ENCODE assay signal across 8 mouse cellular contexts in genomic region chr19:7295071-7295658, GRCm38 (mm10). TPM values are rescaled to one million over a fixed set of nuclear protein-coding genes. Genes with fewer than 3 reads are reported as not detected.
A peak's percentile ranks its signal among the peaks of the same experiment; 100 is the strongest.
DNase-seq lines count a peak whose midpoint lies in the region; ATAC-seq and TF ChIP-seq lines count a peak whose summit lies in the region.

No protein-coding gene starts in this region.

- peak overlapping the region; percentile 19; the same call in 1 of the 2 replicates for H3K9ac ChIP-seq in kidney, embryonic 14.5 days (ENCODE audit: low read depth, low read length)

- intact Hi-C loops in gastrocnemius, adult 2 months (cut with DNase I): no loop called here

- no peak for DNase-seq in gastrocnemius, adult 2 months
- no peak for DNase-seq in gastrocnemius, postnatal 25 days
- peak; percentile 80 for DNase-seq in lung, postnatal 25 days (ENCODE audit: low spot score)
- peak; percentile 93 for DNase-seq in thymus, postnatal 14 days
- no peak for DNase-seq in frontal cortex, adult 2 months (ENCODE audit: extremely low spot score in 1 of 2, low spot score in 1 of 2)
- DNase-seq in layer of hippocampus, postnatal 36 days: no peak

- peak; percentile 29; the same call in 1 of the 2 replicates for ATAC-seq in kidney, embryonic 14.5 days (ENCODE audit: low FRiP score, low TSS enrichment)

- WGBS in kidney, embryonic 14.5 days: 45% methylated on average over 15 of the region's 15 CpGs

- 0 out of 2 replicates have a peak, but pooled peaks cover 2% of the 10 kb centered on the region for H3K36me3 ChIP-seq in kidney, embryonic 14.5 days (ENCODE audit: control insufficient read depth, insufficient read depth, low read length)

- H3K4me1 ChIP-seq in brown adipose tissue, adult 24 weeks (ENCODE audit: control insufficient read depth, insufficient read depth, insufficient read length, low read length): peaks cover 43% of the 10 kb centered on the region
- H3K4me1 ChIP-seq in kidney, embryonic 14.5 days (ENCODE audit: control insufficient read depth, insufficient read depth, low read length): peaks cover 35% of the 10 kb centered on the region

- peak overlapping the region; percentile 40 for H3K4me3 ChIP-seq in gastrocnemius, adult 2 months
- H3K4me3 ChIP-seq in brown adipose tissue, adult 24 weeks (ENCODE audit: insufficient read depth, low read depth, low read length): peak overlapping the region; percentile 27
- no peak overlapping the region for H3K4me3 ChIP-seq in kidney, embryonic 14.5 days (ENCODE audit: low read length)

- no peaks in the 10 kb centered on the region for H3K9me3 ChIP-seq in kidney, embryonic 14.5 days (ENCODE audit: control insufficient read depth, low read length)

- TF ChIP-seq CTCF in gastrocnemius, adult 2 months (IDR thresholded peaks at IDR 0.05): no peak

- peak overlapping the region; percentile 52 for H3K27ac ChIP-seq in gastrocnemius, adult 2 months
- peak overlapping the region; percentile 72 for H3K27ac ChIP-seq in brown adipose tissue, adult 24 weeks (replicated peaks; ENCODE audit: low read depth, low read length)
- H3K27ac ChIP-seq in kidney, embryonic 14.5 days (ENCODE audit: low read depth, low read length): peak overlapping the region; percentile 3; the same call in 1 of the 2 replicates

- H3K4me2 ChIP-seq in kidney, embryonic 14.5 days (replicated peaks; ENCODE audit: low read depth, low read length): peak overlapping the region; percentile 1; the same call in 1 of the 2 replicates

- H3K27me3 ChIP-seq in kidney, embryonic 14.5 days (ENCODE audit: control insufficient read depth, insufficient read depth, low read length): no peaks in the 10 kb centered on the region

RNA-seq across cellular contexts. Expression of gene Rcor2, which starts 28.0 kb away (rescaled TPM):
- total RNA-seq in gastrocnemius, adult 2 months (2021): 1 to 10 TPM; 1.6 to 2.0 TPM
- 1 to 10 TPM; 2.6 to 4.2 TPM for total RNA-seq in gastrocnemius, postnatal 25 days (2021)
- polyA plus RNA-seq in brown adipose tissue, adult 24 weeks (2012; ENCODE audit: insufficient read depth, insufficient read length, missing spikeins): 1.0 and 7.8 TPM in 2 replicates
- 9.8 and 16.0 TPM in 2 replicates for polyA plus RNA-seq in kidney, embryonic 14.5 days (2014; fragmentation: Nextera tagmentation; extraction: Ambion mirVana)
- 20.2 and 24.6 TPM in 2 replicates for polyA plus RNA-seq in frontal cortex, adult 2 months (2012; rRNA removed)
- total RNA-seq in layer of hippocampus, postnatal 36 days (2021): 10 to 100 TPM; 17.5 to 18.7 TPM

RNA-seq across cellular contexts. Expression of gene Mark2, which starts 46.5 kb away (rescaled TPM):
- 10 to 100 TPM; 36.9 to 37.1 TPM for total RNA-seq in gastrocnemius, adult 2 months (2021)
- 10 to 100 TPM; 27.4 to 30.6 TPM for total RNA-seq in gastrocnemius, postnatal 25 days (2021)
- 24.1 and 35.4 TPM in 2 replicates for polyA plus RNA-seq in brown adipose tissue, adult 24 weeks (2012; ENCODE audit: insufficient read depth, insufficient read length, missing spikeins)
- 51.9 and 54.9 TPM in 2 replicates for polyA plus RNA-seq in kidney, embryonic 14.5 days (2014; fragmentation: Nextera tagmentation; extraction: Ambion mirVana)
- 93.6 and 105 TPM in 2 replicates for polyA plus RNA-seq in frontal cortex, adult 2 months (2012; rRNA removed)
- total RNA-seq in layer of hippocampus, postnatal 36 days (2021): 100 to 1,000 TPM; 111 to 118 TPM

RNA-seq across cellular contexts. Expression of gene Naa40, which starts 54.2 kb away (rescaled TPM):
- total RNA-seq in gastrocnemius, adult 2 months (2021): 10 to 100 TPM in 1 of 2 experiments, 1 to 10 TPM in 1; 10.0 to 12.7 TPM
- 10 to 100 TPM in 1 of 2 experiments, 1 to 10 TPM in 1; 8.3 to 13.0 TPM for total RNA-seq in gastrocnemius, postnatal 25 days (2021)
- 9.6 and 10.3 TPM in 2 replicates for polyA plus RNA-seq in brown adipose tissue, adult 24 weeks (2012; ENCODE audit: insufficient read depth, insufficient read length, missing spikeins)
- polyA plus RNA-seq in kidney, embryonic 14.5 days (2014; fragmentation: Nextera tagmentation; extraction: Ambion mirVana): 57.8 and 90.7 TPM in 2 replicates
- 73.6 and 74.1 TPM in 2 replicates for polyA plus RNA-seq in frontal cortex, adult 2 months (2012; rRNA removed)
- total RNA-seq in layer of hippocampus, postnatal 36 days (2021): 10 to 100 TPM; 31.6 to 38.6 TPM

Comparison
In these comparisons a context has a peak if more than half of its experiments do, and no peak if none do; other contexts are left out.
1. DNase-seq: peak in lung, postnatal 25 days (single experiment) and thymus, postnatal 14 days (single experiment); none in gastrocnemius, adult 2 months (single experiment), gastrocnemius, postnatal 25 days (single experiment), frontal cortex, adult 2 months (0 of 2) and layer of hippocampus, postnatal 36 days (0 of 2).
2. H3K27ac ChIP-seq: peak in every context shown above with its lines; median percentile 72 in brown adipose tissue, adult 24 weeks; 52 in gastrocnemius, adult 2 months; 3 in kidney, embryonic 14.5 days.